Mouse (Mus musculus): ENCODE measurements at regions not wholly inside any gene's neighbourhood (a gene's known extent, or its start where the extent isn't known, plus 50 kb on each side); places are given as distances from the start of the nearest gene placed in this dataset.

- TF ChIP-seq CTCF (conservative IDR thresholded peaks at IDR 0.05; ENCODE audit: low read length): no peak
- no peak for TF ChIP-seq POU5F1 (IDR thresholded peaks at IDR 0.05; ENCODE audit: borderline replicate concordance, low read length)
- TF ChIP-seq NANOG (IDR thresholded peaks at IDR 0.05; ENCODE audit: borderline replicate concordance, low read length): no peak
Observed at GRCm38 (mm10) chr13:37704475-37704874, 73.7 kb upstream of the Rreb1 start.
